Mouse (Mus musculus) thymus, adult 2 months (tissue): Measurements from ENCODE around the gene Cmah.

Experiments
- CTCF ChIP-seq: fragments of 200-500 bp; IDR thresholded peaks from 2 replicates; pipeline ENCODE4 v1.5.1; 2012; ENCODE audit warnings: mild to moderate bottlenecking, control low read depth, low read length, moderate library complexity, borderline replicate concordance; ENCODE audit not compliant: control insufficient read depth, poor library complexity, insufficient read depth; ENCODE audit errors: extremely low read depth
- POLR2A ChIP-seq: fragments of 200-500 bp; IDR thresholded peaks from 2 replicates; pipeline ENCODE4 v1.6.1; 2012; ENCODE audit warnings: mild to moderate bottlenecking, low read length, control low read depth, moderate library complexity; ENCODE audit not compliant: control insufficient read depth, poor library complexity, insufficient read depth; ENCODE audit errors: extremely low read depth

GRCm38 (mm10) chr13:24523587-24524221, 196.5 kb downstream of the Cmah start:
- TF ChIP-seq CTCF (no peak), POLR2A (no peak)
